In genomic region chr19:4440222-4440621, GRCm38 (mm10) we compare ENCODE assay signal across 8 mouse cellular contexts. TPM values are rescaled to one million over a fixed set of nuclear protein-coding genes. Genes with fewer than 3 reads are reported as not detected.
DNase-seq lines count a peak whose midpoint lies in the region; ATAC-seq lines count a peak whose summit lies in the region.

No protein-coding gene starts in this region.

- peaks cover 8% of the 10 kb centered on the region; the same call in 1 of the 2 replicates for H3K27me3 ChIP-seq in forebrain, embryonic 14.5 days (replicated peaks; ENCODE audit: control insufficient read depth, insufficient read depth, low read length)

- no peak overlapping the region for H3K4me3 ChIP-seq in forebrain, embryonic 14.5 days (ENCODE audit: low read depth, low read length)
- H3K4me3 ChIP-seq in macrophage (ENCODE audit: inconsistent target): peak overlapping the region; percentile 44; the same call in 1 of the 2 replicates

- H3K79me2 ChIP-seq in macrophage (ENCODE audit: inconsistent target): no peaks in the 10 kb centered on the region

- DNase-seq in urinary bladder, postnatal 25 days (ENCODE audit: low spot score): peak; percentile 43
- no peak for DNase-seq in urinary bladder, adult 2 months (ENCODE audit: low spot score)
- DNase-seq in forebrain, embryonic 14.5 days (ENCODE audit: low spot score): peak; percentile 57
- DNase-seq in kidney, postnatal 14 days: peak; percentile 80
- DNase-seq in layer of hippocampus, adult 18-20 months (ENCODE audit: low spot score in 2 of 2): no peak

- H3K27ac ChIP-seq in forebrain, embryonic 14.5 days (ENCODE audit: low read depth, low read length): no peak overlapping the region
- H3K27ac ChIP-seq in macrophage: no peak overlapping the region

- 0 out of 2 replicates have a peak, but pooled peaks cover 2% of the 10 kb centered on the region for H3K4me1 ChIP-seq in forebrain, embryonic 14.5 days (ENCODE audit: control insufficient read depth, insufficient read depth, low read length)

- no peak overlapping the region for H3K9ac ChIP-seq in forebrain, embryonic 14.5 days (ENCODE audit: low read length)

- WGBS in forebrain, embryonic 14.5 days: 8% methylated on average over 8 of the region's 8 CpGs
- 43% methylated on average over 8 of the region's 8 CpGs for WGBS in macrophage (ENCODE audit: missing documents)

- no peaks in the 10 kb centered on the region for H3K9me3 ChIP-seq in forebrain, embryonic 14.5 days (replicated peaks; ENCODE audit: control insufficient read depth, low read length)

- H3K4me2 ChIP-seq in forebrain, embryonic 14.5 days (ENCODE audit: low read length): no peak overlapping the region

- H3K36me3 ChIP-seq in forebrain, embryonic 14.5 days (ENCODE audit: control insufficient read depth, insufficient read depth, low read length): no peaks in the 10 kb centered on the region
- no peaks in the 10 kb centered on the region for H3K36me3 ChIP-seq in macrophage (ENCODE audit: inconsistent target)

- no peak for ATAC-seq in forebrain, embryonic 14.5 days
- no peak for ATAC-seq in erythroid progenitor cell, adult 5-6 weeks (replicated peaks; ENCODE audit: low FRiP score, poor library complexity, severe bottlenecking)
- ATAC-seq in megakaryocyte progenitor cell, adult 5-6 weeks (replicated peaks; ENCODE audit: poor library complexity): no peak

RNA-seq across cellular contexts. Expression of gene Rhod, which starts 1.0 kb away (rescaled TPM):
- 15.0 and 18.7 TPM in 2 replicates for polyA plus RNA-seq in urinary bladder, adult 2 months (2012; rRNA removed)
- polyA plus RNA-seq in forebrain, embryonic 14.5 days (2014; fragmentation: Nextera tagmentation; extraction: Ambion mirVana): 6.3 and 8.3 TPM in 2 replicates
- 10 to 100 TPM in 1 of 26 experiments, 1 to 10 TPM in 19, under 1 TPM in 4, not detected in 2; 0.65 to 12.3 (median 2.9) TPM for total RNA-seq in macrophage (2018; cell fraction: chromatin; rRNA removed)
- total RNA-seq in macrophage (2018; cell fraction: cytosol; rRNA removed): 10 to 100 TPM in 5 of 26 experiments, 1 to 10 TPM in 21; 2.8 to 11.7 (median 5.1) TPM
- 10 to 100 TPM in 1 of 26 experiments, 1 to 10 TPM in 22, under 1 TPM in 2, not detected in 1; 0.67 to 11.0 (median 2.9) TPM for total RNA-seq in macrophage (2018; cell fraction: nucleus; rRNA removed)
- polyA plus RNA-seq in macrophage (2018): 4.4 to 12.0 TPM (median 6.0 TPM) in 3 replicates
- total RNA-seq in erythroid progenitor cell, adult 5-6 weeks (2015; ENCODE audit: low replicate concordance): not detected in 2 replicates
- total RNA-seq in erythroid progenitor cell, adult 5-6 weeks (2017; ENCODE audit: low replicate concordance): not detected in 2 replicates
- total RNA-seq in megakaryocyte progenitor cell, adult 5-6 weeks (2015): not detected in 2 replicates
- total RNA-seq in megakaryocyte progenitor cell, adult 5-6 weeks (2017): not detected in 2 replicates
- 1 to 10 TPM; 1.0 to 1.2 TPM for total RNA-seq in layer of hippocampus, adult 18-20 months (2021)

RNA-seq across cellular contexts. Expression of gene Syt12, which starts 37.0 kb away (rescaled TPM):
- 0.27 and 0.70 TPM in 2 replicates for polyA plus RNA-seq in urinary bladder, adult 2 months (2012; rRNA removed)
- polyA plus RNA-seq in forebrain, embryonic 14.5 days (2014; fragmentation: Nextera tagmentation; extraction: Ambion mirVana): 1.9 TPM in 2 replicates
- total RNA-seq in macrophage (2018; cell fraction: chromatin; rRNA removed): not detected
- under 1 TPM in 1 of 26 experiments, not detected in 25; 0.04 TPM for total RNA-seq in macrophage (2018; cell fraction: cytosol; rRNA removed)
- total RNA-seq in macrophage (2018; cell fraction: nucleus; rRNA removed): not detected
- not detected in 3 replicates for polyA plus RNA-seq in macrophage (2018)
- total RNA-seq in erythroid progenitor cell, adult 5-6 weeks (2015; ENCODE audit: low replicate concordance): not detected in 2 replicates
- total RNA-seq in erythroid progenitor cell, adult 5-6 weeks (2017; ENCODE audit: low replicate concordance): not detected in 2 replicates
- not detected in 2 replicates for total RNA-seq in megakaryocyte progenitor cell, adult 5-6 weeks (2015)
- not detected in 2 replicates for total RNA-seq in megakaryocyte progenitor cell, adult 5-6 weeks (2017)
- total RNA-seq in layer of hippocampus, adult 18-20 months (2021): 10 to 100 TPM; 28.5 to 30.3 TPM

RNA-seq across cellular contexts. Expression of gene Kdm2a, which starts 42.1 kb away (rescaled TPM):
- 63.5 and 67.8 TPM in 2 replicates for polyA plus RNA-seq in urinary bladder, adult 2 months (2012; rRNA removed)
- polyA plus RNA-seq in forebrain, embryonic 14.5 days (2014; fragmentation: Nextera tagmentation; extraction: Ambion mirVana): 29.2 and 36.3 TPM in 2 replicates
- total RNA-seq in macrophage (2018; cell fraction: chromatin; rRNA removed): 100 to 1,000 TPM; 184 to 397 (median 303) TPM
- total RNA-seq in macrophage (2018; cell fraction: cytosol; rRNA removed): 10 to 100 TPM; 35.7 to 70.9 (median 55.1) TPM
- total RNA-seq in macrophage (2018; cell fraction: nucleus; rRNA removed): 100 to 1,000 TPM; 102 to 241 (median 157) TPM
- polyA plus RNA-seq in macrophage (2018): 30.1 to 62.8 TPM (median 39.7 TPM) in 3 replicates
- 40.7 and 74.2 TPM in 2 replicates for total RNA-seq in erythroid progenitor cell, adult 5-6 weeks (2015; ENCODE audit: low replicate concordance)
- 79.4 and 114 TPM in 2 replicates for total RNA-seq in erythroid progenitor cell, adult 5-6 weeks (2017; ENCODE audit: low replicate concordance)
- 59.0 and 64.3 TPM in 2 replicates for total RNA-seq in megakaryocyte progenitor cell, adult 5-6 weeks (2015)
- 58.3 and 60.2 TPM in 2 replicates for total RNA-seq in megakaryocyte progenitor cell, adult 5-6 weeks (2017)
- 10 to 100 TPM; 74.2 to 88.4 TPM for total RNA-seq in layer of hippocampus, adult 18-20 months (2021)

RNA-seq across cellular contexts. Expression of gene 2010003K11Rik, which starts 58.2 kb away (rescaled TPM):
- polyA plus RNA-seq in urinary bladder, adult 2 months (2012; rRNA removed): 0.25 and 0.66 TPM in 2 replicates
- polyA plus RNA-seq in forebrain, embryonic 14.5 days (2014; fragmentation: Nextera tagmentation; extraction: Ambion mirVana): not detected in 2 replicates
- not detected for total RNA-seq in macrophage (2018; cell fraction: chromatin; rRNA removed)
- total RNA-seq in macrophage (2018; cell fraction: cytosol; rRNA removed): not detected
- not detected for total RNA-seq in macrophage (2018; cell fraction: nucleus; rRNA removed)
- not detected in 3 replicates for polyA plus RNA-seq in macrophage (2018)
- total RNA-seq in erythroid progenitor cell, adult 5-6 weeks (2015; ENCODE audit: low replicate concordance): not detected in 2 replicates
- not detected in 2 replicates for total RNA-seq in erythroid progenitor cell, adult 5-6 weeks (2017; ENCODE audit: low replicate concordance)
- total RNA-seq in megakaryocyte progenitor cell, adult 5-6 weeks (2015): not detected in 2 replicates
- total RNA-seq in megakaryocyte progenitor cell, adult 5-6 weeks (2017): not detected in 2 replicates
- total RNA-seq in layer of hippocampus, adult 18-20 months (2021): not detected

Comparison
In these comparisons a context has a peak if more than half of its experiments do, and no peak if none do; other contexts are left out.
1. DNase-seq: peak in urinary bladder, postnatal 25 days (single experiment), forebrain, embryonic 14.5 days (single experiment) and kidney, postnatal 14 days (single experiment); none in urinary bladder, adult 2 months (single experiment) and layer of hippocampus, adult 18-20 months (0 of 2).
2. RNA of gene Syt12, which starts 37.0 kb away (total RNA-seq): 28.5 to 30.3 TPM in layer of hippocampus, adult 18-20 months; not detected in erythroid progenitor cell, adult 5-6 weeks and not detected in megakaryocyte progenitor cell, adult 5-6 weeks; every median in the first group is over 10 times any median in the second.